Mouse (Mus musculus) central nervous system, embryonic 11.5 days (tissue): ENCODE data around the gene Slc2a5. TPM values are rescaled to one million over a fixed set of nuclear protein-coding genes. Genes with fewer than 3 reads are reported as not detected.

ENCODE experiments used
- polyA plus RNA-seq: library from polyadenylated mRNA; depleted of rRNA; stranded (reverse); fragments of >200 nt; gene quantifications from 2 replicates; pipeline ENCODE4 v1.2.3, GENCODE M21; 2012; rRNA removed

Slc2a5 gene
- 0.85 and 1.2 TPM in 2 replicates for polyA plus RNA-seq

GRCm38 (mm10) chr4:150119055-150119454, at the start of gene Slc2a5:
Slc2a5 (plus strand) TSS chr4:150119283.

GRCm38 (mm10) chr4:150087161-150087889, 31.8 kb upstream of the Slc2a5 start, which contains the start of gene Gpr157:
Gpr157 (plus strand) TSS chr4:150087365.

Other genes with a start within 250 kb of the Slc2a5 start
- 7.3 and 14.2 TPM in 2 replicates for gene Spsb1, start 164.2 kb upstream of the Slc2a5 start, polyA plus RNA-seq
- 3.5 and 7.0 TPM in 2 replicates for gene H6pd, start 110.3 kb upstream of the Slc2a5 start, polyA plus RNA-seq
- 0.79 and 1.5 TPM in 2 replicates for gene Gpr157, start 31.9 kb upstream of the Slc2a5 start, polyA plus RNA-seq
- 0.05 TPM in 1 of 2 replicates, not detected in the other for gene Slc2a7, start 29.7 kb downstream of the Slc2a5 start, polyA plus RNA-seq
- gene Car6, start 82.0 kb downstream of the Slc2a5 start, polyA plus RNA-seq = 0.14 and 0.22 TPM in 2 replicates
- 648 and 671 TPM in 2 replicates for gene Eno1, start 117.4 kb downstream of the Slc2a5 start, polyA plus RNA-seq
- 50.7 and 57.8 TPM in 2 replicates for gene Rere, start 162.4 kb downstream of the Slc2a5 start, polyA plus RNA-seq